Mouse (Mus musculus) thymus, postnatal 25 days (tissue): Measurements from ENCODE around the gene B4galt5.

Experiments used
- DNase-seq: peaks from one replicate; pipeline ENCODE4 v3.0.0; 2022

Gene B4galt5

GRCm38 (mm10) chr2:167301601-167302000, 47.4 kb downstream of the B4galt5 start:
- no peak for DNase-seq

GRCm38 (mm10) chr2:167300943-167301497, 48.0 kb downstream of the B4galt5 start:
- DNase-seq: peak; percentile 0

GRCm38 (mm10) chr2:167299861-167300667, 48.9 kb downstream of the B4galt5 start:
- DNase-seq: peak; percentile 8

GRCm38 (mm10) chr2:167298729-167299705, 50.0 kb downstream of the B4galt5 start:
- DNase-seq: peak; percentile 0

- DNase-seq: peak; percentile 0
These were observed 51.0 kb downstream of the B4galt5 start for GRCm38 (mm10) chr2:167297985-167298384.

GRCm38 (mm10) chr2:167294926-167295325, 54.1 kb downstream of the B4galt5 start:
- DNase-seq: no peak

GRCm38 (mm10) chr2:167294216-167294615, 54.8 kb downstream of the B4galt5 start:
- no peak for DNase-seq

GRCm38 (mm10) chr2:167293289-167294085, 55.5 kb downstream of the B4galt5 start:
- DNase-seq: peak; percentile 0

- no peak for DNase-seq
These were observed 56.1 kb downstream of the B4galt5 start for GRCm38 (mm10) chr2:167292854-167293253.

- no peak for DNase-seq
These were observed 56.8 kb downstream of the B4galt5 start for GRCm38 (mm10) chr2:167292151-167292591.

- DNase-seq: no peak
These were observed 57.3 kb downstream of the B4galt5 start for GRCm38 (mm10) chr2:167291656-167292055.

GRCm38 (mm10) chr2:167281461-167281860, 67.5 kb downstream of the B4galt5 start:
- no peak for DNase-seq

- DNase-seq: no peak
These were observed 68.0 kb downstream of the B4galt5 start for GRCm38 (mm10) chr2:167280986-167281310.

- peak; percentile 78 for DNase-seq
These were observed 68.6 kb downstream of the B4galt5 start for GRCm38 (mm10) chr2:167280090-167280985.

- DNase-seq: peak; percentile 56
These were observed 70.0 kb downstream of the B4galt5 start for GRCm38 (mm10) chr2:167278751-167279526.

GRCm38 (mm10) chr2:167278011-167278410, 71.0 kb downstream of the B4galt5 start:
- no peak for DNase-seq

- DNase-seq: no peak
These were observed 72.0 kb downstream of the B4galt5 start for GRCm38 (mm10) chr2:167277026-167277425.

GRCm38 (mm10) chr2:167275856-167276255, 73.1 kb downstream of the B4galt5 start:
- no peak for DNase-seq

- no peak for DNase-seq
These were observed 74.1 kb downstream of the B4galt5 start for GRCm38 (mm10) chr2:167274713-167275465.
